Mouse (Mus musculus): ENCODE measurements around the gene Proser2. TPM values are rescaled to one million over a fixed set of nuclear protein-coding genes. Genes with fewer than 3 reads are reported as not detected.

Proser2 gene
- polyA plus RNA-seq, 1 experiment from 2014 or later: 3.2 TPM

DNA sequence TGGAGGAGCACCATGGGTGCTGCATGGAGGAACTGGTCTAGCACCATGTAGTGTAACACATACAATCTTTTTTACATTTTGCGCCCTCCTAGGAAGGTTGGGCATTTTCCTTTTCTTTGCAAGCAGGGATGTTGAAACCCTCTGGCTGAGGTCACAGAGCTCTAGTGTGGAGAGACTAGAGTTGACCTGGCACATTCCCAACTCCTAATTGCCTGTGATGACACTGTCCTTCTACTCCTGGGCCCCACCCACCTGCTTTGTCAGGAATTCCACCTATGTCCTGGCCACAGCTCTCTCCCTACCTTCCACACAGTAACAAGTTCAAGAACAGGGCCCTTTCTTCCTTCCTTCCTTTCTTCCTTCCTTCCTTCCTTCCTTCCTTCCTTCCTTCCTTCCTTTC is 46.3 kb downstream of the Proser2 start:
- H3K9me3 ChIP-seq (replicated peaks): no peaks in the 10 kb centered on the region
- 89% methylated on average over 1 of the region's 1 CpGs for WGBS
- no peak overlapping the region for H3K27ac ChIP-seq (replicated peaks)
- H3K4me1 ChIP-seq: no peaks in the 10 kb centered on the region
- H3K27me3 ChIP-seq (ENCODE audit: low read depth, poor library complexity, severe bottlenecking): peaks cover 4% of the 10 kb centered on the region; the same call in 1 of the 2 replicates
- H3K4me3 ChIP-seq: no peak overlapping the region
- no peaks in the 10 kb centered on the region for H3K36me3 ChIP-seq
- no peak for DNase-seq (ENCODE audit: low spot score)

DNA sequence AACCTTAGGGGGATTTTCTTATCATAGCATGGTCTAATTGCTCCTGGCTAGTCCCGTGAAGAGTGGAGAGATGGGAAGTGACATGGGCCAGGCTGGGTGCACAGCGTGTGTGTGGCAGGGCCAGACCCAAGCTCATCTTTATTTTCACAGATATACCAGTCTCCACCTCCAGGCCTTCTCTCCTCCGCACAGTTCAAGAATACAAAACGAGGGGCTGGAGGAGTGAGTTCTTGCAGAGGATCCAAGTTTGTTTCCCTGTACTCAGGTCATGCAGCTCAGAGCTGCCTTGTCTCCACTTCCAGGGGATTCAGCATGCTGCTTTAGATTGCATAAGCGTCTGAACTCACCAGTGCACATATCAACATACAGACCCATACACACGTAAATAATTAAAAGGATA is 47.4 kb downstream of the Proser2 start:
- Histone ChIP-seq H3K9me3 (replicated peaks) (no peaks in the 10 kb centered on the region), H3K4me1 (no peaks in the 10 kb centered on the region), H3K27ac (replicated peaks) (no peak overlapping the region), H3K27me3 (ENCODE audit: low read depth, poor library complexity, severe bottlenecking) (peaks cover 4% of the 10 kb centered on the region; the same call in 1 of the 2 replicates), H3K4me3 (no peak overlapping the region), H3K36me3 (no peaks in the 10 kb centered on the region)
- no peak for DNase-seq (ENCODE audit: low spot score)
- 89% methylated on average over 6 of the region's 6 CpGs for WGBS

DNA sequence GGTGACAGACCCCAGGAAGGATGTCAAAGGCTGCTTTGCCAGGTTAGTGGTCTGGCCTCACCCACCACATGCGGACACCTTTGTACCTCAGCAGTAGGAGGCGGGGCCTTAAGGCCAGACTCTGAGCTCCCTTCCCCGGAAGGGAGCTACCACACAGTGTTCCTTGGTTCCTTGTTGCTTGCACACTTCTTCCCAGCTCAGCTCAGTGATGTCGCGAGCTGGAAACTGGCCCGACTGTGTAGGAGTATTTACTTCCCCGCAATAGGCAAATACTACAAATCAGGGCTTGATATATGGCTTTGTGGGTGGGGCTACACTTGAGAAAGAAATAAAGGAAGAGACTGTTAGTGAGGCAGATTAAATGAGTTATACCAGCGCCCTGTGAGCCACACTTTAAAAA is 48.9 kb downstream of the Proser2 start:
- no peak for DNase-seq (ENCODE audit: low spot score)
- H3K4me3 ChIP-seq: no peak overlapping the region

DNA sequence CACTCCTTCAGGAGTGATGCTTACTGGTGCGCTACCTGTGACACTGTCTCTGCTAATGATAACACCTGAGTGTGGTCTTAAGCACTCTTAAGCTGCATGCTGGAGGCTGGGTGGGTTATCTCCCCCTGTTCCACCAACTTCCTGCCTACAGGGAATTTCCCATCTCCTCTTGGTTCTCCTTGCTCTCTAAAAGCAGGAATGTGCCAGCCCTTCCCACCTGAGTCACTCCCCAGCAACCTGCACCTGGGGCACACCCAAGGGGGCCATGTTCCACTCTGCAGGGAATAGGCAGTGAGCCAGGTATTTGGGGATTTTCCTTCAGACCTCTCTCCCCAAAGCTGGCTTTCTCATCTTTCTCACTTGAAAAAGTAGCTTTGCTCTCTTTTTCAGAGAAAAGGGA is 50.0 kb downstream of the Proser2 start:
- Histone ChIP-seq H3K27ac (replicated peaks) (no peak overlapping the region), H3K27me3 (ENCODE audit: low read depth, poor library complexity, severe bottlenecking) (peaks cover 4% of the 10 kb centered on the region; the same call in 1 of the 2 replicates), H3K9me3 (replicated peaks) (no peaks in the 10 kb centered on the region), H3K4me1 (no peaks in the 10 kb centered on the region), H3K36me3 (no peaks in the 10 kb centered on the region), H3K4me3 (no peak overlapping the region)
- WGBS: 80% methylated on average over 1 of the region's 1 CpGs
- DNase-seq (ENCODE audit: low spot score): no peak

More for the DNA sequence above, 48.9 kb downstream of the Proser2 start:
- Histone ChIP-seq H3K36me3 (no peaks in the 10 kb centered on the region), H3K4me1 (no peaks in the 10 kb centered on the region), H3K27ac (replicated peaks) (no peak overlapping the region), H3K27me3 (ENCODE audit: low read depth, poor library complexity, severe bottlenecking) (peaks cover 4% of the 10 kb centered on the region; the same call in 1 of the 2 replicates), H3K9me3 (replicated peaks) (no peaks in the 10 kb centered on the region)
- WGBS: 72% methylated on average over 8 of the region's 8 CpGs

DNA sequence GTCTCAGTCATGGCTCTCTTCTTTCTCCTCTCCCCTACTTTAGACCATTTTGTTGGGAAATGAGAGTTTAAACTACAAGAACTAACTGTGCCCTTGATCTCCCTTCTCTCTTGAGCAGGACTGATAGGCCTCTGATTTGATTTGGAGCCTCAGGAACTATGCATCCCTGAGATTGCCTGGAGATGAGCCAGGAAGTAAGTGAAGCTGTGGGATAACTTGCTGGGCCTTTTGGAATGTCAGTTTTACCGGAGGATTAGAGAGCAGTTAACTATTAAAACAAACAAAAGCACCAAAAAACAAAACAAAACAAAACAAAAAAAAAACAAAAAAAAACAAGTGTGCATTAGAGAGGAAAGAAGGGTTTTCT is 54.5 kb downstream of the Proser2 start:
- peaks cover 14% of the 10 kb centered on the region for H3K4me1 ChIP-seq
- no peaks in the 10 kb centered on the region for H3K36me3 ChIP-seq
- no peak for DNase-seq (ENCODE audit: low spot score)
- no peak overlapping the region for H3K4me3 ChIP-seq
- no peaks in the 10 kb centered on the region for H3K9me3 ChIP-seq (replicated peaks)
- H3K27ac ChIP-seq (replicated peaks): no peak overlapping the region
- H3K27me3 ChIP-seq (ENCODE audit: low read depth, poor library complexity, severe bottlenecking): peaks cover 4% of the 10 kb centered on the region; the same call in 1 of the 2 replicates
- 50% methylated on average over 1 of the region's 1 CpGs for WGBS

DNA sequence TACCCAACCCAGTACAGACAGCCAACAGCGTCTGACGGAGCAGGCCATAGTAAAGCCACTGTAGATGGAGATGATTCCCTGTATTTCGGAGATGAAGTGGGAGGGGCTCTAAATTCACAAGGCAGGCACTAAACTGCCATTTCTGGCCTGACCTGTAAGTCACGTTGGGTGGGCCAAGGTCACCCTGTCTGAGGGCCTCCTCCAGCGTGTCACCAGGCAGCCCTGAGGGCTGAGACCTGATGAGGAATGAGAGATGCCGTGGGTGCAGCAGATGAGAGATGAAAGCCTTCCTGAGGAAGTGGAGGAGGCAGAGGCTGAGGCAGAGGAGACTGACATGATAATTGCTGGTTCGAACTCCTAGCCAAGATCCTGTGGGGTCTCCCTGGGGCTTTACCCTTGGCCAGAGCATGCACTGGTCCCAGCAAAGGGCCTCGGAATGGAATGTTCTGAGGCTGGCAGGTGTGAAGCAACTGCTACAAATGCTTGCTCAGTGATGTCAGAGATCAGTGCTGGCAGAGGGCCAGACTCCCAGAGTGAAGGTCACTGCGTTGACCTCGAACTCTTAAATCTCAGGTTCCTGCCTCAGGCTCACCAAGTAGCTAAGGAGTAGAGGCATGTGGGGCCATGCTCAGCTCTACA is 55.0 kb downstream of the Proser2 start:
- peaks cover 4% of the 10 kb centered on the region; the same call in 1 of the 2 replicates for H3K27me3 ChIP-seq (ENCODE audit: low read depth, poor library complexity, severe bottlenecking)
- DNase-seq (ENCODE audit: low spot score): no peak
- H3K4me1 ChIP-seq: peaks cover 14% of the 10 kb centered on the region
- H3K9me3 ChIP-seq (replicated peaks): no peaks in the 10 kb centered on the region
- WGBS: 82% methylated on average over 10 of the region's 10 CpGs
- H3K4me3 ChIP-seq: no peak overlapping the region
- H3K27ac ChIP-seq (replicated peaks): no peak overlapping the region
- H3K36me3 ChIP-seq: no peaks in the 10 kb centered on the region

DNA sequence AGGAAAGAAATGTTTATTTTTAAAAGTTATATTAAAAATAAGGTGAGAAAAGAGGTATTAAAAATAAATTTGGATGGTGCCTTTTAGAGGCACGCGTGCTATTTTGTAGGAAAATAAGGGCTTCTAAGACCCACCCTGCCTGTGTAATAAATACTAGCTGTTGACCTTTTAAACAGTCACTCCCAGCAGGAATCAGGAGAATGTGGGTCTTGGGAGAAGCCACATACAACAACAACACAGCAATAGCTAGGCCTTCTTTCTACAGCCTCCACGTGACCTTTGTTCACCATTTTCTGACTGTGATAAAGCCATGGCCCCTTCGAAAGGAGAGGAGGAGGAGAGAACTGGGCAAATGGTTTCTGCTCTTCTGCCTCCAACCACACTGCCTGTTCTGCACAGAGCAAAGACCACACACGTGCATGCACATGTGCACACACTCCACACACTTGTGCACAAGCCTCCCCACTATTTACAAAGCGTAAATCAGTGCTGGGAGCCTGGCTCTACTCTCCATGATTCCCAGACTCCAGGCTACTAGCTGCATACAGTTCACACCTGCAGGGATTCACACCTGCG is 57.2 kb downstream of the Proser2 start:
- Histone ChIP-seq H3K36me3 (no peaks in the 10 kb centered on the region), H3K27ac (replicated peaks) (no peak overlapping the region), H3K9me3 (replicated peaks) (no peaks in the 10 kb centered on the region), H3K27me3 (ENCODE audit: low read depth, poor library complexity, severe bottlenecking) (no peaks in the 10 kb centered on the region), H3K4me1 (peaks cover 14% of the 10 kb centered on the region), H3K4me3 (no peak overlapping the region)
- 88% methylated on average over 7 of the region's 7 CpGs for WGBS
- DNase-seq (ENCODE audit: low spot score): no peak

DNA sequence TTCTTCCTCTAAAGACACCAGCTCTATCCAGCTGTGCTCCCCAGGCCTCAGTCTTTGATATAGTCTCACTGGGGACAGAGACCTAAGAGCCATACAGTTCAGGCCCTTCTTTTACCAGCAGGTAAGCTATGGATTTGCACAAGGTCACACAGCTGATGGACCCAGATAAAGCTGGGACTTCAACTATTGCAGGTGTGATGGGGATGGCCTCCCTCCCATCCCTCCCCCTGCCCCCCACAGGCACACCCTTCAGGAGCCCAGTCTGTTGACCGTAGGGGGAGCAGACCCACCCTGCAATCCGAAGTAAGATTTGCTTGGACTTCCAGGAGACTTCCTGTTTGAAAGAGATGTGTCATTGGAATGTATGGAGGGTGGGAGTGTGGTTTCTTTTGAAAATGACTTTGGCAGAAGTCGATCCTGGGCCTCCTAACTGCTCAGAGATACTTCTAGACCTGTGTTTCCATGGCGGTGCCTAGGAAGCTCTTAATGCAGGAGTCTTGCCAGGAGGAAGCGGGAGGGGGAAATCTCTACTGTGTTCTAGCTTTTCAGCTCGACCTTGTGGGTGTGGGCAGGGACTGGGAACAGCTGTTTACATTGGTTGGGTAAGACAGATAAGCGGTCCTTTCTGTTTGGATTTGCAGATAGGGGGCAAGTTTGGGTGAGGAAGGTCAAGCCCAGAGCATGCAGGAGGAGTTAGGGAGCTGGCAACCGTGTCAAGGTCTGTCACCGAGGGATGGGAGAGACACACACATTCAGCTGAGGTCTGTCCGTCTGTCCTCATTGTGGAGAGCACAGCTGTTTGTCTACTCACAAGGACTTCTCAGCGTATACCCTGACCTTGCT is 58.2 kb downstream of the Proser2 start:
- Histone ChIP-seq H3K4me1 (peaks cover 14% of the 10 kb centered on the region), H3K27me3 (ENCODE audit: low read depth, poor library complexity, severe bottlenecking) (no peaks in the 10 kb centered on the region), H3K36me3 (no peaks in the 10 kb centered on the region), H3K9me3 (replicated peaks) (peaks cover 4% of the 10 kb centered on the region; the same call in 1 of the 2 replicates), H3K4me3 (no peak overlapping the region), H3K27ac (replicated peaks) (no peak overlapping the region)
- DNase-seq (ENCODE audit: low spot score): no peak
- 58% methylated on average over 11 of the region's 11 CpGs for WGBS

DNA sequence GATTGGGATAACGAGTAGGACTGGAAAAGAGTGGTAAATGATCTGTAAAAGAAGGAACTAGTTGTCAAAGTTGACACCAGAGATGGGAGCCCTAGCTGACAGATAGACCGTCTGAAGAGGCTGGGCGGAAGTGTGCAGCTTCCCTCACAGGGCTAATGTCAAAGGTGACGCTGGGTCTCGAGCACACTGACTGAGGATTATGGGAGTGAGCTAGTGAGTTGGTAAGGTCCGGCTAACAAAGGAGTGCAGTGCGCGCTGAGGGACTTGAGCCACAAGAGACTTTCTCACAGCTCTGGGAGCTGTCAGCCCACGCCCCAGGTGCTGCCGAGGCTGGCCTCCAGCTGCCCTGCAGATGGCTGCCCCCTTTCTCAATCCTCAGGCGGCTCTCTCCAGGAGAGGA is 59.1 kb downstream of the Proser2 start:
- no peak for DNase-seq (ENCODE audit: low spot score)
- no peaks in the 10 kb centered on the region for H3K27me3 ChIP-seq (ENCODE audit: low read depth, poor library complexity, severe bottlenecking)
- H3K9me3 ChIP-seq (replicated peaks): peaks cover 6% of the 10 kb centered on the region; the same call in 1 of the 2 replicates
- H3K4me1 ChIP-seq: peaks cover 14% of the 10 kb centered on the region
- no peaks in the 10 kb centered on the region for H3K36me3 ChIP-seq
- 49% methylated on average over 11 of the region's 11 CpGs for WGBS
- H3K27ac ChIP-seq (replicated peaks): no peak overlapping the region
- H3K4me3 ChIP-seq: no peak overlapping the region

DNA sequence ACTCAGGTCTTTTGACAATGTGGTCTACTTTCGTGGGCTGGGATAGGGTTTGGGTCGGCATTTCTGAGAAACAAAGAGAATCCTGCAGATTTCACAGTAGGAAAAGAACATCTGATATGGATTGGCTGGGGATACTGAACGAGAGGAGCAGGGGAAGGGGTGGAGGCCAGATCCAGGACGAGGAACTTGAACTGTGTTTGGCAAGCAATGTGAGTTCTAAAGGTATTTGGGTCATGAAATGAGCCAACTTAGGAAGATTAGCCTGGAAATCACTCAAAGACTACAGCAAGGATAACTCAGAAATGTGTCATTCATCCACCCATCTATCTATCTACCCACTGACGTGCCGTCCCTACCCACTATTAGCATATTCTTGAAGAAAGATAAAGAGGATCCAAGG is 62.7 kb downstream of the Proser2 start:
- peaks cover 6% of the 10 kb centered on the region; the same call in 1 of the 2 replicates for H3K9me3 ChIP-seq (replicated peaks)
- H3K27ac ChIP-seq (replicated peaks): no peak overlapping the region
- H3K36me3 ChIP-seq: no peaks in the 10 kb centered on the region
- DNase-seq (ENCODE audit: low spot score): no peak
- no peak overlapping the region for H3K4me3 ChIP-seq
- peaks cover 14% of the 10 kb centered on the region for H3K4me1 ChIP-seq
- no peaks in the 10 kb centered on the region for H3K27me3 ChIP-seq (ENCODE audit: low read depth, poor library complexity, severe bottlenecking)
- 89% methylated on average over 6 of the region's 6 CpGs for WGBS

DNA sequence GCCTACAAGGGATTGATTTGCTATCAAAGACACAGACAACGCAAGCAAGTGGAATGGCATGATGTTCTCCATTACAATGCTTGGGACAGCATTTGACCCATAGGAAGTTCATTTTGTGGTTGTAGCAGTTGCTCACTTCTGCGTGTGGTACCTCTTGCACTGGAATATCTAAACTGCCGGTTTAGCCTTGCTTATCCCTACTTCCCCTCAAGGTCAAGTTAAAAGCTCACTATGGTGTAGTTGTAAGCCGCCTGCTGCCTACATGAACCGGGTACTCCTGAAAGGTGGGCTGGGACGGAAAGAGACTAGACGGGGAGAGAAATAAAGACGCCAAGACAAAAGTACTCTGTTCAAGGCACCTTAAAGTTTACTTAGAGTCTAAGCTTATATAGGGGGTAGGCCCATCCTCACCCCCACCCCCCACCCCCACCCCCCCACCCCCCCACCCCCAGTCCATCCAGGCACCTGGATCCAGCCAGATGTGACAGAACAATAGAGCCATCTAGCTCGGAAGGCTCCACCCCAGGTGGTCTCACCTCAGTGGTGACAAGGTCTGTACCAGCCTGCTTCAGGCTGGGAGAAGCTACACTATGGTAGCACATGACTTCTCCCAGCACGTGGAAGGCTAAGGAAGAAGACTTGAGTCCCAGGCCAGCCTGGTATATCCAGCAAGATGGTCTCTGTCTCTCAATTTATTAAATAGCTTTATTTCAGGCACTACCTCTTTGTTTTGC is 69.8 kb downstream of the Proser2 start:
- no peak overlapping the region for H3K4me3 ChIP-seq
- peaks cover 21% of the 10 kb centered on the region for H3K36me3 ChIP-seq
- DNase-seq (ENCODE audit: low spot score): no peak
- no peaks in the 10 kb centered on the region for H3K27me3 ChIP-seq (ENCODE audit: low read depth, poor library complexity, severe bottlenecking)
- no peak overlapping the region for H3K27ac ChIP-seq (replicated peaks)
- no peaks in the 10 kb centered on the region for H3K9me3 ChIP-seq (replicated peaks)
- H3K4me1 ChIP-seq: peaks cover 5% of the 10 kb centered on the region
- WGBS: 76% methylated on average over 10 of the region's 10 CpGs

DNA sequence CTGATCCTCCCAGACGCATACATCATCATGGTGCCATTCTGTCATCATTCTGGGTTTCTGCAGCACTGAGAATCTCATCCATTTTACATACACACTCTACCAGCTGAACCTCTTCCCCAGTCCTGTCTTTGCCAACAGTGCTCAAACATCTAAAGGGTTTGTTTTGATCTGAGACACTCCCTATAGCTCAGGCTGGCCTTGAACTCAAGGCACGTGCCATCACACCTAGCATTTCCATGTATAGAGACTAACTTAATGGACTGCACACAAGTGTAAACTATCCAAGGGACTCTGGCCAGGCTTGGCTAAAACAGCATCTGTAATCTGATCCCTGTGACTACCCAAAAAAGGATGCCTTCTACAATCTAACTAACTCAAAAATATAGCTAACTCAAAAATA is 70.7 kb downstream of the Proser2 start:
- Histone ChIP-seq H3K4me1 (peaks cover 9% of the 10 kb centered on the region), H3K9me3 (replicated peaks) (no peaks in the 10 kb centered on the region), H3K4me3 (no peak overlapping the region), H3K27ac (replicated peaks) (no peak overlapping the region), H3K36me3 (peaks cover 31% of the 10 kb centered on the region), H3K27me3 (ENCODE audit: low read depth, poor library complexity, severe bottlenecking) (no peaks in the 10 kb centered on the region)
- WGBS: 90% methylated on average over 2 of the region's 2 CpGs
- no peak for DNase-seq (ENCODE audit: low spot score)
